Mouse (Mus musculus): ENCODE measurements around the gene Vapa.

GRCm38 (mm10) chr17:65561361-65562015 lies 51.9 kb downstream of the Vapa start:
- TF ChIP-seq POLR2A (IDR thresholded peaks at IDR 0.05; ENCODE audit: insufficient read depth, low read depth, low read length) (no peak), CTCF (IDR thresholded peaks at IDR 0.05) (no peak), EP300 (IDR thresholded peaks at IDR 0.05; ENCODE audit: insufficient read depth, low read depth, low read length) (no peak)

Measured in heart, adult 2 months (tissue).